Mouse (Mus musculus): ENCODE measurements around the gene Gm3755. TPM values are rescaled to one million over a fixed set of nuclear protein-coding genes. Genes with fewer than 3 reads are reported as not detected.
"Not testable (repeated sequence)": the region's sequence is repeated elsewhere in the genome, so short reads cannot be mapped to it uniquely, and the experiment has no call there.

Gene Gm3755
- not detected for total RNA-seq (2021)
- long read RNA-seq, experiment 1: 0 reads
- long read RNA-seq, experiment 2: 0 reads

- not testable (repeated sequence) for DNase-seq
Observed at GRCm38 (mm10) chr14:7450817-7451216, at the start of gene Gm3755. Gene Gm3755 (minus strand): TSS chr14:7450917.

- not testable (repeated sequence) for DNase-seq
Observed at GRCm38 (mm10) chr14:7488731-7489130, 38.0 kb upstream of the Gm3755 start.

- DNase-seq: not testable (repeated sequence)
Observed at GRCm38 (mm10) chr14:7483662-7484061, 32.9 kb upstream of the Gm3755 start, which contains the start of gene Gm3752. Gene Gm3752 (minus strand): TSS chr14:7483762.

- DNase-seq: not testable (repeated sequence)
Observed at GRCm38 (mm10) chr14:7422496-7422895, 28.2 kb downstream of the Gm3755 start.

Other genes starting within 250 kb of the Gm3755 start
- not detected for gene Gm3727, start 186.2 kb downstream of the Gm3755 start, total RNA-seq (2021)
- gene Gm3739, start 135.9 kb downstream of the Gm3755 start, total RNA-seq (2021): under 1 TPM; 0.12 to 0.20 TPM
- gene Gm5797, start 118.5 kb downstream of the Gm3755 start, total RNA-seq (2021): not detected
- not detected for gene Gm8374, start 85.8 kb downstream of the Gm3755 start, total RNA-seq (2021)
- under 1 TPM; 0.16 to 0.47 TPM for gene Gm3752, start 32.8 kb upstream of the Gm3755 start, total RNA-seq (2021)
- 1 to 10 TPM; 3.2 to 4.4 TPM for gene Gm3558, start 117.6 kb upstream of the Gm3755 start, total RNA-seq (2021)
- gene Gm10338, start 144.7 kb upstream of the Gm3755 start, total RNA-seq (2021): not detected
- not detected for gene Gm10128, start 193.1 kb upstream of the Gm3755 start, total RNA-seq (2021)

Measured in gastrocnemius, postnatal 10 days (tissue).